Mouse (Mus musculus) layer of hippocampus, adult 8-10 months (tissue): ENCODE results near the gene Col7a1. TPM values are rescaled to one million over a fixed set of nuclear protein-coding genes. Genes with fewer than 3 reads are reported as not detected.

Source experiments
- DNase-seq, 2 experiments: peaks; one replicate each; pipeline ENCODE4 v3.0.0; 2022; ENCODE audit warnings: low spot score in 2 of 2
- total RNA-seq, 4 experiments: library from RNA; stranded (reverse); gene quantifications; 2 replicates each; pipeline ENCODE4 v1.2.4; 2022

Gene Col7a1
- total RNA-seq, 4 experiments from 2014 or later = 1.9 to 4.3 (median 3.9) TPM

- no peak for DNase-seq
These were observed 29.8 kb downstream of the Col7a1 start for GRCm38 (mm10) chr9:108983209-108983608.

GRCm38 (mm10) chr9:108985710-108986109, 32.3 kb downstream of the Col7a1 start, which contains the start of gene Ucn2:
Gene Ucn2 (plus strand): TSS chr9:108986010.
- DNase-seq = no peak

GRCm38 (mm10) chr9:108987704-108988350, 34.4 kb downstream of the Col7a1 start:
- no peak for DNase-seq

GRCm38 (mm10) chr9:108989802-108990461, 36.5 kb downstream of the Col7a1 start:
- DNase-seq = no peak

- no peak for DNase-seq
These were observed 37.1 kb downstream of the Col7a1 start for GRCm38 (mm10) chr9:108990462-108990820.

- DNase-seq = peak; percentile 94 to 97
These were observed 38.2 kb downstream of the Col7a1 start, which contains the start of gene Pfkfb4 for GRCm38 (mm10) chr9:108991428-108992084. Gene Pfkfb4 (plus strand): TSS chr9:108991778.

GRCm38 (mm10) chr9:108992085-108992469, 38.7 kb downstream of the Col7a1 start:
- DNase-seq = peak in 1 of 2 experiments; percentile 50

- no peak for DNase-seq
These were observed 39.4 kb downstream of the Col7a1 start for GRCm38 (mm10) chr9:108992620-108993361.

- DNase-seq = no peak
These were observed 43.0 kb downstream of the Col7a1 start for GRCm38 (mm10) chr9:108996411-108996810.

GRCm38 (mm10) chr9:108998287-108999166, 45.1 kb downstream of the Col7a1 start:
- no peak for DNase-seq

GRCm38 (mm10) chr9:108999167-108999526, 45.8 kb downstream of the Col7a1 start:
- no peak for DNase-seq

GRCm38 (mm10) chr9:109000726-109001125, 47.3 kb downstream of the Col7a1 start:
- peak in 1 of 2 experiments; percentile 71 for DNase-seq

- DNase-seq = no peak
These were observed 49.8 kb downstream of the Col7a1 start for GRCm38 (mm10) chr9:109003201-109003600.

- DNase-seq = no peak
These were observed 53.8 kb downstream of the Col7a1 start for GRCm38 (mm10) chr9:109007025-109007780.

- DNase-seq = no peak
These were observed 54.7 kb downstream of the Col7a1 start for GRCm38 (mm10) chr9:109008081-109008480.

- DNase-seq = no peak
These were observed 55.7 kb downstream of the Col7a1 start for GRCm38 (mm10) chr9:109008994-109009635.

- no peak for DNase-seq
These were observed 56.4 kb downstream of the Col7a1 start for GRCm38 (mm10) chr9:109009636-109010315.

GRCm38 (mm10) chr9:109010316-109010690, 56.9 kb downstream of the Col7a1 start:
- no peak for DNase-seq

GRCm38 (mm10) chr9:109015397-109015796, 62.0 kb downstream of the Col7a1 start:
- DNase-seq = no peak
